Mouse (Mus musculus) neural tube, embryonic 15.5 days (tissue): ENCODE data around the gene Arid5a. TPM values are rescaled to one million over a fixed set of nuclear protein-coding genes. Genes with fewer than 3 reads are reported as not detected.

Source experiments
- ATAC-seq: fragments of 200-750 bp; cut with Nextera tagmentation; 2 replicates; pipeline ENCODE4 v1.8.0; 2017; ENCODE audit warnings: mild to moderate bottlenecking, moderate TSS enrichment, moderate library complexity; ENCODE audit not compliant: low FRiP score
- H3K27ac ChIP-seq: fragments of 300-500 bp; sonication (generic); replicated peaks from 2 replicates; pipeline ENCODE4 v1.5.1; 2015; ENCODE audit warnings: mild to moderate bottlenecking, inconsistent platforms
- H3K27me3 ChIP-seq: fragments of 300-500 bp; sonication (generic); replicated peaks from 2 replicates; pipeline ENCODE4 v1.6.1; 2015; ENCODE audit warnings: inconsistent platforms
- H3K36me3 ChIP-seq: fragments of 300-500 bp; sonication (generic); 2 replicates; pipeline ENCODE4 v1.6.1; 2015; ENCODE audit warnings: inconsistent platforms
- H3K4me1 ChIP-seq: fragments of 300-500 bp; sonication (generic); 2 replicates; pipeline ENCODE4 v1.6.1; 2015; ENCODE audit warnings: inconsistent platforms
- H3K4me2 ChIP-seq: fragments of 300-500 bp; sonication (generic); 2 replicates; pipeline ENCODE4 v1.6.1; 2015; ENCODE audit warnings: inconsistent platforms, mild to moderate bottlenecking, moderate library complexity
- H3K4me3 ChIP-seq: fragments of 300-500 bp; sonication (generic); replicated peaks from 2 replicates; pipeline ENCODE4 v1.5.1; 2015; ENCODE audit warnings: mild to moderate bottlenecking, inconsistent platforms
- H3K9ac ChIP-seq: fragments of 300-500 bp; sonication (generic); replicated peaks from 2 replicates; pipeline ENCODE4 v1.6.1; 2015; ENCODE audit warnings: mild to moderate bottlenecking, inconsistent platforms
- H3K9me3 ChIP-seq: fragments of 300-500 bp; sonication (generic); replicated peaks from 2 replicates; pipeline ENCODE4 v1.6.1; 2016; ENCODE audit warnings: inconsistent platforms
- WGBS: fragments of 180-500 bp; shearing (Covaris S2); methylation state at CpG from one replicate; pipeline ENCODE4 v1.1.7; 2015; ENCODE audit warnings: mixed read lengths; 5-methylcytosine and 5-hydroxymethylcytosine counted together
- polyA plus RNA-seq: library from polyadenylated mRNA; unstranded; fragments of >200 nt; fragmentation: Nextera tagmentation; extraction: Ambion mirVana; gene quantifications from 2 replicates; pipeline ENCODE4 v1.2.1, GENCODE M21; 2015

The Arid5a gene
- polyA plus RNA-seq, 1 experiment from 2014 or later: 3.7 TPM

- Histone ChIP-seq H3K27me3 (0 out of 2 replicates have a peak, but pooled peaks cover 7% of the 10 kb centered on the region), H3K9ac (no peak overlapping the region), H3K4me1 (no peaks in the 10 kb centered on the region), H3K4me3 (no peak overlapping the region), H3K27ac (no peak overlapping the region), H3K4me2 (no peak overlapping the region), H3K9me3 (no peaks in the 10 kb centered on the region), H3K36me3 (no peaks in the 10 kb centered on the region)
- 72% methylated on average over 9 of the region's 9 CpGs for WGBS
- no peak for ATAC-seq
Measured at GRCm38 (mm10) chr1:36296466-36297149, 10.9 kb upstream of the Arid5a start.

- H3K4me1 ChIP-seq: peaks cover 4% of the 10 kb centered on the region
- H3K9me3 ChIP-seq: no peaks in the 10 kb centered on the region
- H3K27ac ChIP-seq: no peak overlapping the region
- no peak overlapping the region for H3K4me2 ChIP-seq
- no peak overlapping the region for H3K9ac ChIP-seq
- no peak for ATAC-seq
- 79% methylated on average over 4 of the region's 4 CpGs for WGBS
- H3K4me3 ChIP-seq: no peak overlapping the region
- H3K36me3 ChIP-seq: no peaks in the 10 kb centered on the region
- H3K27me3 ChIP-seq: 0 out of 2 replicates have a peak, but pooled peaks cover 7% of the 10 kb centered on the region
Measured at GRCm38 (mm10) chr1:36298107-36298506, 9.4 kb upstream of the Arid5a start.

GRCm38 (mm10) chr1:36299126-36299525 is 8.4 kb upstream of the Arid5a start:
- H3K27me3 ChIP-seq: 0 out of 2 replicates have a peak, but pooled peaks cover 7% of the 10 kb centered on the region
- H3K9me3 ChIP-seq: no peaks in the 10 kb centered on the region
- no peak overlapping the region for H3K27ac ChIP-seq
- no peak overlapping the region for H3K4me2 ChIP-seq
- no peak overlapping the region for H3K9ac ChIP-seq
- H3K4me1 ChIP-seq: peaks cover 6% of the 10 kb centered on the region
- WGBS: 30% methylated on average over 13 of the region's 13 CpGs
- H3K4me3 ChIP-seq: no peak overlapping the region
- no peak for ATAC-seq
- H3K36me3 ChIP-seq: no peaks in the 10 kb centered on the region

GRCm38 (mm10) chr1:36299676-36300075 is 7.9 kb upstream of the Arid5a start:
- WGBS: 73% methylated on average over 2 of the region's 2 CpGs
- no peak for ATAC-seq
- H3K4me2 ChIP-seq: no peak overlapping the region

GRCm38 (mm10) chr1:36300486-36300885 is 7.0 kb upstream of the Arid5a start:
- no peak overlapping the region for H3K4me2 ChIP-seq
- 0 out of 2 replicates have a peak, but pooled peaks cover 7% of the 10 kb centered on the region for H3K27me3 ChIP-seq
- ATAC-seq: no peak
- no peak overlapping the region for H3K27ac ChIP-seq
- H3K4me3 ChIP-seq: no peak overlapping the region
- H3K4me1 ChIP-seq: peaks cover 6% of the 10 kb centered on the region
- H3K9ac ChIP-seq: no peak overlapping the region
- no peaks in the 10 kb centered on the region for H3K9me3 ChIP-seq
- no peaks in the 10 kb centered on the region for H3K36me3 ChIP-seq
- WGBS: 89% methylated on average over 6 of the region's 6 CpGs

More at GRCm38 (mm10) chr1:36299676-36300075, 7.9 kb upstream of the Arid5a start:
- no peak overlapping the region for H3K4me3 ChIP-seq
- H3K27me3 ChIP-seq: 0 out of 2 replicates have a peak, but pooled peaks cover 7% of the 10 kb centered on the region
- no peak overlapping the region for H3K27ac ChIP-seq
- H3K36me3 ChIP-seq: no peaks in the 10 kb centered on the region
- H3K9me3 ChIP-seq: no peaks in the 10 kb centered on the region
- H3K4me1 ChIP-seq: peaks cover 6% of the 10 kb centered on the region
- H3K9ac ChIP-seq: no peak overlapping the region

- Histone ChIP-seq H3K4me3 (no peak overlapping the region), H3K27me3 (0 out of 2 replicates have a peak, but pooled peaks cover 7% of the 10 kb centered on the region), H3K4me1 (peaks cover 6% of the 10 kb centered on the region), H3K9ac (no peak overlapping the region), H3K27ac (no peak overlapping the region), H3K9me3 (no peaks in the 10 kb centered on the region), H3K36me3 (no peaks in the 10 kb centered on the region), H3K4me2 (no peak overlapping the region)
- no peak for ATAC-seq
- 81% methylated on average over 8 of the region's 8 CpGs for WGBS
Measured at GRCm38 (mm10) chr1:36302273-36302672, 5.3 kb upstream of the Arid5a start.

GRCm38 (mm10) chr1:36302957-36303356 is 4.6 kb upstream of the Arid5a start:
- H3K27me3 ChIP-seq: 0 out of 2 replicates have a peak, but pooled peaks cover 7% of the 10 kb centered on the region
- 17% methylated on average over 9 of the region's 9 CpGs for WGBS
- no peaks in the 10 kb centered on the region for H3K36me3 ChIP-seq
- peak overlapping the region; percentile 71 for H3K27ac ChIP-seq
- peak overlapping the region; percentile 42 for H3K4me3 ChIP-seq
- peaks cover 7% of the 10 kb centered on the region for H3K4me1 ChIP-seq
- peak overlapping the region; percentile 53 for H3K9ac ChIP-seq
- ATAC-seq: no peak
- no peaks in the 10 kb centered on the region for H3K9me3 ChIP-seq
- peak overlapping the region; percentile 90 for H3K4me2 ChIP-seq

- peak overlapping the region; percentile 71 for H3K27ac ChIP-seq
- peak overlapping the region; percentile 90 for H3K4me2 ChIP-seq
- H3K27me3 ChIP-seq: 0 out of 2 replicates have a peak, but pooled peaks cover 4% of the 10 kb centered on the region
- H3K4me3 ChIP-seq: peak overlapping the region; percentile 42
- peaks cover 14% of the 10 kb centered on the region for H3K4me1 ChIP-seq
- peak; percentile 37 for ATAC-seq
- WGBS: 9% methylated on average over 30 of the region's 30 CpGs
- H3K9ac ChIP-seq: peak overlapping the region; percentile 53
- H3K9me3 ChIP-seq: no peaks in the 10 kb centered on the region
- H3K36me3 ChIP-seq: no peaks in the 10 kb centered on the region
Measured at GRCm38 (mm10) chr1:36303381-36304320, 3.9 kb upstream of the Arid5a start.

GRCm38 (mm10) chr1:36304764-36305163 is 2.8 kb upstream of the Arid5a start:
- no peaks in the 10 kb centered on the region for H3K36me3 ChIP-seq
- H3K9me3 ChIP-seq: no peaks in the 10 kb centered on the region
- H3K27me3 ChIP-seq: 0 out of 2 replicates have a peak, but pooled peaks cover 10% of the 10 kb centered on the region
- no peak overlapping the region for H3K27ac ChIP-seq
- H3K9ac ChIP-seq: no peak overlapping the region
- ATAC-seq: no peak
- H3K4me2 ChIP-seq: no peak overlapping the region
- no peak overlapping the region for H3K4me3 ChIP-seq
- H3K4me1 ChIP-seq: peaks cover 21% of the 10 kb centered on the region
- WGBS: 76% methylated on average over 7 of the region's 7 CpGs

- no peak overlapping the region for H3K9ac ChIP-seq
- H3K4me2 ChIP-seq: no peak overlapping the region
- H3K36me3 ChIP-seq: no peaks in the 10 kb centered on the region
- peaks cover 24% of the 10 kb centered on the region for H3K4me1 ChIP-seq
- no peak overlapping the region for H3K27ac ChIP-seq
- no peaks in the 10 kb centered on the region for H3K9me3 ChIP-seq
- H3K4me3 ChIP-seq: no peak overlapping the region
- no peak for ATAC-seq
- WGBS: 50% methylated on average over 6 of the region's 6 CpGs
- 0 out of 2 replicates have a peak, but pooled peaks cover 10% of the 10 kb centered on the region for H3K27me3 ChIP-seq
Measured at GRCm38 (mm10) chr1:36306120-36306519, 1.4 kb upstream of the Arid5a start.

GRCm38 (mm10) chr1:36307121-36307494 is 425 bp upstream of the Arid5a start:
- Histone ChIP-seq H3K36me3 (no peaks in the 10 kb centered on the region), H3K27ac (no peak overlapping the region), H3K4me2 (no peak overlapping the region; the same call in 1 of the 2 replicates), H3K4me1 (peaks cover 24% of the 10 kb centered on the region), H3K9me3 (no peaks in the 10 kb centered on the region), H3K27me3 (0 out of 2 replicates have a peak, but pooled peaks cover 10% of the 10 kb centered on the region), H3K4me3 (no peak overlapping the region), H3K9ac (no peak overlapping the region)
- ATAC-seq: peak; percentile 1; the same call in 1 of the 2 replicates
- WGBS: 73% methylated on average over 7 of the region's 7 CpGs
